8 mouse cellular contexts compared by ENCODE assay signal in the genomic region with DNA sequence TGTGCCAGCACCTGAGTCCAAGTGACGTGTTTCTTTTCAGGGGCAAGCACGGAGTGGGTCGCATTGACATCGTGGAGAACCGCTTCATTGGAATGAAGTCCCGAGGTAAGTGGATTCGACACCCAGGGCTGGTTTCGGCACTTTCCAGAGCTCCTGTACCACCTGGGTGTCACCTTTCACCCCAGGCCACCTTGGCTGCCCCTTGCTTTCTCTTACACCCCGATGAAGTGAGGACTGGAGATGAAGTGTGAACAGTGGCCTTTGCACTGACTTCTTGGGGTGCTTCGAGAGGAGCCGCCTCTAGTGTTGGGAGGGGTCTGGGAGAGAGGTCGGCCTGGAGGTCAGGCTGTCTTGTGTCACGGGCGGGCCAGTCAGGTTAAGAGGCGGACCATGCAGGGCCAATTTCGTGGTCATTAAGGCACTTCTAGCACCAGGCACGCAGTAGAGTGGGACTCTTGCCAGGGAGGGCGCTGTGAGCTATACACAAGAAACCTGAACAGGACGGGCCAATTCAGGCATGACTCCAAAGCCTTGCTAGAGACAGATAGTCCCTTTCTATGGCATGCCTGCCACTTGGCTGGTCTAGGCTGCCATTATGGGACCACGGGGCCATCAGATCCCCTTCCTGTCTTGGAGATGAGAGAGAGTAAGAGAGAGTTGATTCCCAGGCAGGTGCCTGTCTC. TPM values are rescaled to one million over a fixed set of nuclear protein-coding genes. Genes with fewer than 3 reads are reported as not detected.
DNase-seq lines count a peak whose midpoint lies in the region; ATAC-seq and TF ChIP-seq lines count a peak whose summit lies in the region.

No protein-coding gene starts in this region.

- H3K4me3 ChIP-seq in liver, postnatal 0 days (ENCODE audit: low read depth, low read length), result no peak overlapping the region
- H3K4me3 ChIP-seq in liver, embryonic 11.5 days (ENCODE audit: low read depth, low read length), result no peak overlapping the region

- H3K4me2 ChIP-seq in liver, postnatal 0 days (ENCODE audit: low read depth, low read length), result no peak overlapping the region
- H3K4me2 ChIP-seq in liver, embryonic 11.5 days, result no peak overlapping the region

- no peak for TF ChIP-seq EP300 in liver, postnatal 0 days (IDR thresholded peaks at IDR 0.05; ENCODE audit: low read depth)

- no peak overlapping the region for H3K9ac ChIP-seq in liver, postnatal 0 days (replicated peaks)
- no peak overlapping the region for H3K9ac ChIP-seq in liver, embryonic 11.5 days (ENCODE audit: low read depth, low read length)

- no peaks in the 10 kb centered on the region for H3K4me1 ChIP-seq in liver, postnatal 0 days (ENCODE audit: insufficient read depth)
- H3K4me1 ChIP-seq in liver, embryonic 11.5 days (replicated peaks; ENCODE audit: control insufficient read depth, insufficient read depth, low read length), result no peaks in the 10 kb centered on the region

- H3K9me3 ChIP-seq in liver, postnatal 0 days (ENCODE audit: low read length), result no peaks in the 10 kb centered on the region
- H3K9me3 ChIP-seq in liver, embryonic 11.5 days (ENCODE audit: control insufficient read depth, low read length), result no peaks in the 10 kb centered on the region

- WGBS in liver, postnatal 0 days (ENCODE audit: insufficient replicate concordance), result 75% methylated on average over 20 of the region's 20 CpGs
- 66% methylated on average over 20 of the region's 20 CpGs for WGBS in liver, embryonic 11.5 days

- peak; percentile 23; the same call in 1 of the 2 replicates for TF ChIP-seq CTCF in liver, postnatal 0 days (IDR thresholded peaks at IDR 0.05; ENCODE audit: low read depth)

- no peak overlapping the region for H3K27ac ChIP-seq in liver, postnatal 0 days (ENCODE audit: low read depth)
- H3K27ac ChIP-seq in liver, embryonic 11.5 days (ENCODE audit: low read depth, low read length), result no peak overlapping the region

- no peaks in the 10 kb centered on the region for H3K27me3 ChIP-seq in liver, postnatal 0 days (ENCODE audit: insufficient read depth, low read length)
- no peaks in the 10 kb centered on the region for H3K27me3 ChIP-seq in liver, embryonic 11.5 days (replicated peaks; ENCODE audit: control insufficient read depth, insufficient read depth, low read length)

- no peak for ATAC-seq in liver, postnatal 0 days
- no peak for ATAC-seq in liver, embryonic 11.5 days (replicated peaks; ENCODE audit: low FRiP score)

- peak; percentile 42 for DNase-seq in adrenal gland, postnatal 25 days
- no peak for DNase-seq in adrenal gland, adult 18-20 months (ENCODE audit: low spot score in 2 of 2)
- DNase-seq in liver, postnatal 0 days, result no peak
- DNase-seq in liver, embryonic 11.5 days (ENCODE audit: low spot score), result no peak
- peak; percentile 91 to 93 for DNase-seq in cerebellum, postnatal 10 days
- peak; percentile 42 for DNase-seq in kidney, postnatal 14 days
- no peak for DNase-seq in right cerebral cortex, adult 2 months (ENCODE audit: low spot score in 2 of 2)
- no peak for DNase-seq in Muller cell, postnatal 12 days (ENCODE audit: inconsistent ontology term)

- peaks cover 62% of the 10 kb centered on the region for H3K36me3 ChIP-seq in liver, postnatal 0 days (replicated peaks; ENCODE audit: insufficient read depth, low read length)
- H3K36me3 ChIP-seq in liver, embryonic 11.5 days (ENCODE audit: control insufficient read depth, insufficient read depth, low read length), result no peaks in the 10 kb centered on the region

RNA-seq across cellular contexts. Expression of gene Ass1, which starts 31.6 kb away (rescaled TPM):
- total RNA-seq in adrenal gland, postnatal 25 days (2021), result 14.8 and 41.4 TPM in 2 replicates
- 10 to 100 TPM; 25.0 to 30.6 TPM for total RNA-seq in adrenal gland, adult 18-20 months (2021)
- polyA plus RNA-seq in liver, postnatal 0 days (2015; fragmentation: Nextera tagmentation; extraction: Ambion mirVana), result 853 and 957 TPM in 2 replicates
- 65.1 and 72.4 TPM in 2 replicates for polyA plus RNA-seq in liver, embryonic 11.5 days (2014; fragmentation: Nextera tagmentation; extraction: Ambion mirVana)

Comparison
In these comparisons a context has a peak if more than half of its experiments do, and no peak if none do; other contexts are left out.
1. DNase-seq: peak in adrenal gland, postnatal 25 days (single experiment), cerebellum, postnatal 10 days (2 of 2) and kidney, postnatal 14 days (single experiment); none in adrenal gland, adult 18-20 months (0 of 2), liver, postnatal 0 days (single experiment), liver, embryonic 11.5 days (single experiment), right cerebral cortex, adult 2 months (0 of 2) and Muller cell, postnatal 12 days (single experiment).